Comparison of ENCODE assay signal across 35 mouse cellular contexts in the genomic region with DNA sequence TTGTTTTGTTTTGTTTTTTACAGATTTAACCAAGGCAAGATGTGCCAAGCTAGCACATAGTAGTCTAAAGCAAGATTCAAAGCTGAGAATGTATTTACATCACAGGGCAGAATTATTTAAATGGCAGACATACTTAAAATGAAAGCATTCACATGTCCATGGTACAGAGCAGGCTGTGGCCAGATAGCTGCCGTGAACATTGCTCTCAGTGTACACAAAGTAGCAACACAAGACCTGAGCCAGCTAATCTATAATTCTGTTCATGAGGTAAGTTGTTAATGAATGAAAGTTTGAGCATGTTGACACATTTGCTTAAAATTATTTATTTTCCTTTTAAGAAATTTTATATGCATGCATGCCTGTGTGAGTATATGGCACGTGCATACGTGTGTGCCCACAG.
"Had no signal": no experiment of that assay in that cellular context is flagged by ENCODE, and none has a peak within 500 bp of the region (broad histone marks: within the 10 kb centered on the region; RNA-seq: fewer than 3 reads in every experiment).

No protein-coding gene starts in this region.

- H3K27ac ChIP-seq: heart, adult 2 months; heart, embryonic 10.5 days; heart, embryonic 13.5 days; heart, embryonic 15.5 days; hindbrain, embryonic 10.5 days; hindbrain, embryonic 12.5 days; hindbrain, embryonic 13.5 days; hindbrain, embryonic 14.5 days; hindbrain, embryonic 15.5 days; hindbrain, postnatal 0 days; intestine, embryonic 15.5 days; kidney, embryonic 15.5 days; kidney, postnatal 0 days; layer of hippocampus, adult 2 months had no signal

- ATAC-seq: hindbrain, embryonic 16.5 days; hindbrain, postnatal 0 days; inflammation-experienced regulatory T-cells, adult 6 months; intestine, embryonic 15.5 days; intestine, embryonic 16.5 days; intestine, postnatal 0 days had no signal

- H3K36me3 ChIP-seq: heart, embryonic 10.5 days; heart, embryonic 12.5 days; heart, embryonic 13.5 days; heart, embryonic 15.5 days; hindbrain, embryonic 10.5 days; hindbrain, embryonic 12.5 days; hindbrain, embryonic 13.5 days; hindbrain, embryonic 15.5 days; intestine, embryonic 15.5 days; kidney, embryonic 15.5 days had no signal

- H3K4me2 ChIP-seq: heart, embryonic 11.5 days; heart, embryonic 12.5 days; heart, embryonic 13.5 days; heart, embryonic 15.5 days; hindbrain, embryonic 12.5 days; hindbrain, embryonic 13.5 days; hindbrain, embryonic 14.5 days; hindbrain, embryonic 15.5 days; intestine, embryonic 15.5 days; kidney, embryonic 15.5 days had no signal

- H3K4me1 ChIP-seq: heart, embryonic 12.5 days; heart, embryonic 15.5 days; hindbrain, embryonic 12.5 days; hindbrain, embryonic 13.5 days; intestine, embryonic 15.5 days had no signal

- H3K27me3 ChIP-seq: heart, embryonic 12.5 days; heart, embryonic 13.5 days; heart, embryonic 15.5 days; hindbrain, embryonic 12.5 days; hindbrain, embryonic 13.5 days; hindbrain, embryonic 15.5 days; intestine, embryonic 15.5 days; kidney, embryonic 15.5 days had no signal

- H3K4me3 ChIP-seq: heart, adult 2 months; heart, embryonic 10.5 days; heart, embryonic 12.5 days; heart, embryonic 13.5 days; heart, embryonic 15.5 days; hindbrain, embryonic 10.5 days; hindbrain, embryonic 12.5 days; hindbrain, embryonic 13.5 days; hindbrain, embryonic 15.5 days; intestine, embryonic 15.5 days; kidney, embryonic 15.5 days; layer of hippocampus, adult 2 months had no signal

- DNase-seq: heart, adult 2 months; heart, postnatal 10 days; heart, postnatal 14 days; heart, postnatal 36 days; heart, postnatal 4 days; kidney, adult 11 months; kidney, adult 18-20 months; kidney, adult 2 months; kidney, adult 8-10 months; kidney, adult 9 months; kidney, postnatal 10 days; kidney, postnatal 14 days; kidney, postnatal 25 days; kidney, postnatal 36 days; kidney, postnatal 4 days; layer of hippocampus, adult 9-11 months had no signal

- H3K9me3 ChIP-seq: heart, embryonic 10.5 days; heart, embryonic 12.5 days; heart, embryonic 13.5 days; heart, embryonic 15.5 days; hindbrain, embryonic 10.5 days; hindbrain, embryonic 12.5 days; hindbrain, embryonic 13.5 days; hindbrain, embryonic 15.5 days; intestine, embryonic 15.5 days; kidney, embryonic 15.5 days had no signal

- H3K9ac ChIP-seq: heart, embryonic 12.5 days; heart, embryonic 13.5 days; heart, embryonic 15.5 days; hindbrain, embryonic 12.5 days; hindbrain, embryonic 13.5 days; hindbrain, embryonic 14.5 days; hindbrain, embryonic 15.5 days; intestine, embryonic 15.5 days; kidney, embryonic 15.5 days had no signal
